Mouse (Mus musculus) kidney, adult 9 months (tissue): ENCODE measurements around the gene Ugt2a2.
"Not testable (repeated sequence)": the region's sequence is repeated elsewhere in the genome, so short reads cannot be mapped to it uniquely, and the experiment has no call there.

Experiments
- DNase-seq: peaks from one replicate; pipeline ENCODE4 v3.0.0; 2022

Gene Ugt2a2

DNA sequence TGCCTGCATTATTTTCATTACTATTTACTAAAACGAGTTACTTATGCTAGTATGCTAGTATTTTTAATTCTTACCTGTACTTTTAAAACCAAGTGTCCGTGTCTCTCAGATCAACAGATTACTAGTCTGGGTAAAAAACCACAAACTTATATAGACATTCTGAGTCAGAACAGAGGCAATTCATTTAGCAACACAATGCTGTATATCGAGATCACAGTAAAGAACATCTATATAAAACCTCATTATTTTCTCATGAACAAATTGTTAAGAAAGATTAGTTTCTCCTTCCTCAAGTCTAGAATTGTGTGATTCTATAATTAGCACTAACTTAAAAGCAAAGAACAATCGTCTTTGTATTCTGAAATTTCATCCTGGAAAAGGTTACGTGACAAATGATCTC lies at the start of gene Ugt2a2:
Gene Ugt2a2, minus strand, starts transcription at position 101 of the 400 bp plus-strand sequence.
- DNase-seq = no peak

DNA sequence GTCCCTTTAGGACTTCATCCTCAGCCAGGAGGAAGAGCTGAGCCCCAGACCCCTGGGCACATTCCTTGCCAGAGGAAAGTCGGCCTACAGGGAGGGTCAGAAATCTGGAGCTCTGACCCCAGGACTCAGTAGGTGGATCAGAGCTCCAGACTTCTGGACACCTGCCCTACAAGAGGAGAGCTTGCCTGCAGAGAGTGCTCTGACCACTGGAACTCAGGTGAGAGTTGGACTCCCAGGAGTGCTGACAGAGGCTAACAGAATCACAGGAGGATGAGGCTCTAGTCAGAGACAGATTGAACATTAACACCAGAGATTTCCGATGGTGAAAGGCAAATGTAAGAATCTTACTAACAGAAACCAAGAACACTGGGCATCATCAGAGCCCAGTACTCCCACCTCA lies 41.5 kb upstream of the Ugt2a2 start:
- DNase-seq = peak; percentile 65

DNA sequence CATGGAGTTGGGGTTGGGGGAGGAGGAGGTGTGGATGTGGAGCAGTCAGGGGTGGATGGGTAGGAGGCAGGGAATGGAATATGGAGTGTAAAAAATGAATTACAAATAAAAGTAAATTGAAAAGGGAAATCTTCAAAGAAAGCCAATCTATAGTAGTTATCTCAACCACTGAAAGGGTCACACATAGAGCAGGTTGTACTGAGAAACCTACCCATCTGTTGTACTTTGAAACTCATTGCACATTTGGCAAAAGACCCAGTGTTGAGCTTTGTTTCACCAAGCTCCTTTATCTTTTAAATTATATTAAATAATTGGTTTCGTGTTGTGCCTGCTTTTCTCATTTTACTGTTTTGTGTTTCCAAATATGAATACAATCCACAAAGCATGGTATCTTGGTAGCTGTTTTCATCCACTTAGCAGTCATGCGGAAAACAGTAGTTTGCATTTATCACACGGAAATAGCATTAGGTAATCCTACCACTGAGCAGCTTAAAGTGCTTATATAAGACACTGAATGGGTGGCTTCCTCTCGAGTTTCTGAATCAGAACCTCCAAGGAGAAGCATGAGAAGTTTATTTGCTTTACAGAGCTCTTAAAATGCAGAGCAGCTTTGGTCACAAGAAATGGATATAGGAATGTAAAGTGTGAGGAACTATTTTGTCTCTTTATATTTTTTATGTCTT lies 23.9 kb upstream of the Ugt2a2 start:
- DNase-seq = peak; percentile 11

GRCm38 (mm10) chr5:87502687-87503086 lies 20.6 kb upstream of the Ugt2a2 start:
- no peak for DNase-seq

DNA sequence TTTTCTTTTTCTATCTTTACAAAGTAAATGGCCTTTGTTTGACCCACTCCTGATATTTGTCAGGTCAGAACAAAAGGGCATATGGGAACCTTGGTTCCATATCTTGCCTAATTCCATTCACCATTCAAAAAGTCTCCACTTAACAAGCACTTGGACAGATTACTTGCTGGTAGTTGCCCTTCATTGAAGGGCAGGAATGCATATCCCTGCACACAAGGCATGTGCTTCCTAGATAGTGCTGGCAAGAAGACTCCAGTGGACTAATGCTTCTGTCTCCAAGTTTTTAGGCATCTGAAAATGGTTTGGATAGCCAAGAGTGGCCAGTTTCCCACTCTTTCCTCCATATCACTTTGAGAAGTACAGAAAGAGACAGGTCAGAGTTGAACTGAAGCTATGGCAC lies 17.3 kb upstream of the Ugt2a2 start:
- DNase-seq = peak; percentile 14

GRCm38 (mm10) chr5:87498936-87499335 lies 16.9 kb upstream of the Ugt2a2 start:
- DNase-seq = peak; percentile 40

- DNase-seq = no peak
These were observed 8.7 kb upstream of the Ugt2a2 start, which contains the start of gene Ugt2a1 for GRCm38 (mm10) chr5:87490771-87491170. Ugt2a1 (minus strand) TSS chr5:87490871.

DNA sequence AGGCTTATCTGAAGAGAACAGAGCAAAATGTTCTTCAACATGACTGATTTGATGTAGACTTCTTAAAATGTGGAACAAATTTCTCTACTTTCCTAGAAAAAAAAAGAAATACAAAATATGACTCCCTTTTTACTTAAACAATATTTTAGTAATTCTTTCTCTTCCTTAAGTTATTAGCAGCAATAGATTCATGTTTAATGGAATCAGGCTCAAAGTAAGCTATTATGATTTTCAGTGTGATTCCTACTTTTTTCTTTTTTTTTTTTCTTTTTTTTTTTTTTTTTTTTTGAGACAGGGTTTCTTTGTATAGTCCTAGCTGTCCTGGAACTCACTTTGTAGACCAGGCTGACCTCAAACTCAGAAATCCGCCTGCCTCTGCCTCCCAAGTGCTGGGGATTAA lies 4.6 kb upstream of the Ugt2a2 start, which contains the start of gene Gm43638:
Gene Gm43638, minus strand, starts transcription at position 101 of the 400 bp plus-strand sequence.
- not testable (repeated sequence) for DNase-seq

GRCm38 (mm10) chr5:87458810-87459209 lies 23.2 kb downstream of the Ugt2a2 start:
- DNase-seq = no peak

- DNase-seq = no peak
These were observed 24.4 kb downstream of the Ugt2a2 start for GRCm38 (mm10) chr5:87457701-87458100.

DNA sequence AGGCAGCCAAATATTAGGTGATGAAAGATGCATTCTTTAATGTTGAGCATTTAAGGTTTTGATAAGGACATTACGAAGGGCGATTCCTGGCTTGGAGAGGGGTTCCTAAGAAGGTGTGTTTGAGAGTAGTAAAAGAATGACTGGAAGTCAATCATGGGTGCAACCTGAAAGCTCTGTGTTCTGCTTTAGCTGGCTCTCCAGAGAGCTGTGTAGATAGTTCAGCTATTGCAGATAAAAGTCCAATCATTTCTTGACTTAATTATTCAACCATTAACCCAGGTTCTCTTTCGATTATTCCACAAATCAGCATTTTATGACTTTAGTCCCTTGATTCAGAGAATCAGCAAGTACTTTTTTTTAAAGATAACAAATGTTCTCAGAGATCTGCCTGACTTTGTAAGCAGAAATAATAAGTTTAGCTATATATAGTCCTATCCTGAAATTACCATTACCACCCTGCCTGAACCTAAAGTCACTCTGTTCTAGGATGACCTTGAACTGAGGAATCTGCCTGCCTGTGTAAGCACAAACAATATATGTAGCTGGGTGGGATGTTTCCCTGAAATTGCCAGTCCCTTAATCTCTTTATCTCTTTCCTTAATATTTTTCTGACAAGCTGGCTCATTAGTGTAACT lies 25.7 kb downstream of the Ugt2a2 start:
- DNase-seq = peak; percentile 83

DNA sequence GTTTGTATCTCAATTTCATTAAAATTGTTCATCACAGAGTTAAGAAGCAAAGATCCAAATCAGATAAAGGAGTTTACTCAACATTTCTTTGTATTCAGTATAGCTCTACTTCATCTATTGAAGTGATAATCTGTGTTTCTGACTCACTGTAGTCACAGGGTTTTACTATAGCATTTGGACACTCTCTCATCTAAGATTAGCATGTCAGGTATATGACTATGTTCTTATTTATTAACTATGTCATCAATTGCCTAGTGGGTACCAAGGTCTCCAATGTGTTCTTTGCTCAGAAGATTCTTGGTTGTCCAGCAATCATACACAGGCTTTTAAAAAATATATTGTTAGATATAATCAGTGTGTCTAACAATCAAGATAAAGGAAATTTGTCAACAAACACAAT lies 26.5 kb downstream of the Ugt2a2 start:
- no peak for DNase-seq

DNA sequence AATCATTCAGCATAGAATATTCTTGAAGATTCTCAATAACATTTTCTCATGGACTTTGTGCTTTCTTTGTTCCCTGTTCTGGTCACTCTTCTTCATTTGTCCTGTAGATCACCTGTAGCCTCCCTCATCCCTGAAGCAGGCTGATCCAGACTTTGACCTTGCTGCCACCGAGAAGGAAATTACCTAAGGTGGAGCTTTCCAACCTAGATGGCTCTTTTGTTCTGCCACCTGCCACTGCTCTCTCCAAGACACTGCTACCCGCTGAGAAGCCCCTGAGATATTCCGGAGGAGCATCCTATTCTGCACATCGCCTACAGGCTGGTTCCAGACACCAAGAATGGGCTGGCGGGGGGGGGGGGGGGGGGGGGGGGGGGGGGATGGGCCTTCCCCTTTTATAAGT lies 29.5 kb downstream of the Ugt2a2 start:
- DNase-seq = not testable (repeated sequence)

DNA sequence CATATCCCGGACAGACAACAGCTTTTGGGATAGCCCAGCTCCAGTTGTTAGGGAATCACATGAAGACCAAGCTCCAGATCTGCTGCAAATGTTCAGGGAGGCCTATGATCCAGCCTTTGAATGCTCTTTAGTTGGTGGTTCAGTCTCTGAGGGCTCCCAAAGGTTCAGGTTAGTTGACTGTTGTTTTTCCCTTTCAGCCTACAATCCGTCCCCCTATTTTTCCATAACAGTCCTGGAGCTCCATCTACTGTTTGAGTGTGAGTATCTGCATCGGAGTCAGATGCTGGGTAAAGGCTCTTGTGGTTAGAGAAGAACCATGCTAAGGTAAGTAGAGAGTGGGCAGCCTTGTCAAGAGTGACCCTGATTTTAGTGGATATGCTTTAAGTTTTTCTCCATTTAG lies 45.8 kb downstream of the Ugt2a2 start:
- peak; percentile 73 for DNase-seq

DNA sequence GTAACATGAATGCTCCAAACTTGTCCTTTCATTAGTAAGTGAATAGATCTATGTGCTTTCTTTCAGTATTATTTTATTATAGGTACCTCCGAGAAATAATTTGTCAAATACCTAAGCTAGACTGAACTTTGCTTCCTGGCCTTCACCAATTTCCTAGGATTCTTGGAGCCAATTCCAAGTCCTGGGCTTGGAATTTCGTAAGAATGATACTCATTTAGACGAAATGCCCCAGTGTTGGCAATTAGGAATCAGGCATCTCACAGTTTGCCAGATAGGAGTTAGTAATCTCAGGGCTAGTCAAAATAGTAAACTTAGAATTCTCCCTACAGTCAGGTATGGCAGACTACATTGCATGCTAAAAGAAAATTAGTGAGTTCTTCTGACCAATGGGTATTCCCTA lies 56.4 kb downstream of the Ugt2a2 start:
- peak; percentile 40 for DNase-seq

- DNase-seq = peak; percentile 77
These were observed 58.0 kb downstream of the Ugt2a2 start, which contains the start of gene Ugt2b38 for GRCm38 (mm10) chr5:87424041-87424440. Ugt2b38 (minus strand) TSS chr5:87424203.
